Mouse (Mus musculus) T-helper 17 cell (primary cell): ENCODE results near the gene Ndrg2.

Experiments used
- in situ Hi-C, 2 experiments: fragments of 300-600 bp; cut with MboI, MseI; formaldehyde crosslinking; loops; 1 replicate in 1 of 2; 2 replicates in 1 of 2; pipeline ENCODE4 v1.15.1; 2025; ENCODE audit warnings: high pct_unique_total_duplicates in 2 of 2

The Ndrg2 gene

GRCm38 (mm10) chr14:51913062-51913959 is 647 bp downstream of the Ndrg2 start:
- in situ Hi-C loops = no loop called here

- in situ Hi-C loops = no loop called here
These were observed 1.4 kb downstream of the Ndrg2 start for GRCm38 (mm10) chr14:51912391-51913061.

GRCm38 (mm10) chr14:51911301-51911700 is 2.7 kb downstream of the Ndrg2 start:
- in situ Hi-C loops = no loop called here

GRCm38 (mm10) chr14:51906102-51906501 is 7.9 kb downstream of the Ndrg2 start:
- in situ Hi-C loops = loop anchor here (5.0 kb wide), 1 partner anchor 101 kb away; no protein-coding TSS in a partner anchor

GRCm38 (mm10) chr14:51904706-51905105 is 9.3 kb downstream of the Ndrg2 start:
- in situ Hi-C loops = loop anchor here (5.0 kb wide), 1 partner anchor 103 kb away; no protein-coding TSS in a partner anchor

- in situ Hi-C loops = no loop called here
These were observed 10.2 kb downstream of the Ndrg2 start for GRCm38 (mm10) chr14:51903782-51904181.

GRCm38 (mm10) chr14:51902806-51903710 is 10.9 kb downstream of the Ndrg2 start:
- in situ Hi-C loops = no loop called here

- in situ Hi-C loops = no loop called here
These were observed 14.6 kb downstream of the Ndrg2 start for GRCm38 (mm10) chr14:51899351-51899750.

- in situ Hi-C loops = no loop called here
These were observed 17.3 kb downstream of the Ndrg2 start for GRCm38 (mm10) chr14:51896539-51897170.

GRCm38 (mm10) chr14:51896019-51896418 is 17.9 kb downstream of the Ndrg2 start:
- in situ Hi-C loops = no loop called here

- in situ Hi-C loops = no loop called here
These were observed 18.9 kb downstream of the Ndrg2 start for GRCm38 (mm10) chr14:51895071-51895470.

GRCm38 (mm10) chr14:51893809-51894208 is 20.1 kb downstream of the Ndrg2 start:
- in situ Hi-C loops = no loop called here

GRCm38 (mm10) chr14:51893094-51893794 is 20.7 kb downstream of the Ndrg2 start:
- in situ Hi-C loops = no loop called here

- in situ Hi-C loops = no loop called here
These were observed 21.6 kb downstream of the Ndrg2 start, which contains the start of gene Slc39a2 for GRCm38 (mm10) chr14:51892191-51892939. Gene Slc39a2, plus strand, starts transcription at chr14:51892889.

- in situ Hi-C loops = no loop called here
These were observed 24.1 kb downstream of the Ndrg2 start for GRCm38 (mm10) chr14:51889833-51890232.

GRCm38 (mm10) chr14:51886051-51886450 is 27.9 kb downstream of the Ndrg2 start:
- in situ Hi-C loops = no loop called here

GRCm38 (mm10) chr14:51884598-51885331 is 29.2 kb downstream of the Ndrg2 start, which contains the start of gene Mettl17:
Gene Mettl17, plus strand, starts transcription at chr14:51884842.
- in situ Hi-C loops = no loop called here

GRCm38 (mm10) chr14:51884031-51884544 is 29.9 kb downstream of the Ndrg2 start:
- in situ Hi-C loops = no loop called here
